Mouse (Mus musculus) monocyte, adult 59 days (primary cell): ENCODE measurements around the gene Tent2. TPM values are rescaled to one million over a fixed set of nuclear protein-coding genes. Genes with fewer than 3 reads are reported as not detected.

Experiments used
- total RNA-seq, 2 experiments: library from RNA; stranded (reverse); gene quantifications; one replicate each; pipeline ENCODE4 v1.2.4; 2023

Gene Tent2
- 100 to 1,000 TPM; 109 to 111 TPM for total RNA-seq

DNA sequence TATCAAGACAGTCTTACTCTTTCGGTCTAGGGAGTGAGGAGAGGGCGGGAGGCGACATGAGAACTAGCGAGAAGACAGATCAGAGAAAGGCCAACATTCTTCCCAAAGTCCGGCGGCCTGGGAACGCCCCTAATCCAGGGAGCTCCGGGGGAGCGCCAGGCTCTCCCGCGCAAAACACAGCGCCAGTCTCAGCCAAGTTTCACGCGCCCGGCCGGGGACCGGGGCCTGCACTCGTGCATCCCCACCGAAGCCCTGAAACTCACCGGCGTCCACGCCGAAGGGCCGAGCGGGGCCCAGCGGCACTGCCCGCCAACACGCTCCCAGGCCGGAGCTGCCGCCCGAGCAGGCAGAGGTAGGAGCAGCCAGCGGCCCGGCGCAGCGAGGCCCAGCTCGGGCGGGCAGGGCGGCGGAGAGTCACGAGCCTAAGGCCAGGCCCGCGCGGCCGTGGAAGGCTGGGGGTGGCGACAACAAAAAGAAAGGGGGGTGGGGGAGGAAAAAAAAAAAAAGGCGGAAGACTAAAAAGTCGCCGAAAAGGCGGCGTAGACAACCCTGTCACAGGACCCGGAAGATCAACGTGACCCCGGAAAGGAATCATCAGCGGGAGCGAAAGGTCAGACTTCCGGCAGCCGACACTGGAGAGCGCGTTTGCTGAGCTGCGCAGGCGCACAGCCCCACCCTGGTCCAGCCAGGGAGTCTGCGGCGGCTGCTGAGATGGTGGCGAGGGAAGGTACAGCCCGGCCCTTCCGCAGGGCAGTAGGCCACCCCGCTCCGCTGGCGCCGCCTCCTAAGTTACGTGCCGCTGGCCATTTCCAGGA, at the start of gene Tent2:
Tent2 (minus strand) TSS at position 555 of the 815 bp plus-strand sequence.

GRCm38 (mm10) chr13:93144336-93145167, 47.6 kb downstream of the Tent2 start, which contains the start of gene Cmya5:
Gene Cmya5 (minus strand): TSS chr13:93144724.

Other genes with a start within 250 kb of the Tent2 start
- gene Cmya5, start 47.7 kb downstream of the Tent2 start, total RNA-seq = under 1 TPM; 0.52 to 0.64 TPM
- 10 to 100 TPM; 18.7 to 20.4 TPM for gene Homer1, start 107.2 kb upstream of the Tent2 start, total RNA-seq